Mouse (Mus musculus): ENCODE data around the gene Gpx4.

DNA sequence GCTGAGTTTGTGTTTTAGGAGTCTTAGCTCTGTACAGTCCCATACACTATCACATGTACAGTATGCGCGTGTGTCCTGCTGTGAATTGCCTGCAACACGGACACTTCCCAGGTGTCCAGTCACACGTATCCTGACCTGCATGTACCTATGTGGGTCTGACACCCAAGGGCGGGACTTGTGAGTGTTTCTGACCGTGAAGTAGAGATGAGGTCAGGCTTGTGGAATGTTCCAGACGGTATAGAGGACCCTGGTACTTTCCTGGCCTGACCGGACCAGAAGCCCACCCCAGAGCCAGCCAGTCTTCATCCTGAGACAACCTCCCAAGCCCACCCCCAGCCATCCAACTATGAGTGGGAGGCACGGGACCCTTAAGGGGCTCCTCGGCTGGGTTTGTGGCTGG is 31.4 kb upstream of the Gpx4 start:
- TF ChIP-seq POLR2A (IDR thresholded peaks at IDR 0.05; ENCODE audit: borderline replicate concordance, extremely low read depth, insufficient read depth, insufficient read length, poor library complexity, severe bottlenecking), result no peak
- TF ChIP-seq CTCF (IDR thresholded peaks at IDR 0.05; ENCODE audit: borderline replicate concordance, extremely low read depth, insufficient read depth, insufficient read length), result no peak

All from brain, embryonic 14.5 days (tissue).